Mouse (Mus musculus) kidney, adult 2 months (tissue): ENCODE data around the gene Dcaf1. TPM values are rescaled to one million over a fixed set of nuclear protein-coding genes. Genes with fewer than 3 reads are reported as not detected.

Experiments
- DNase-seq: peaks from one replicate; pipeline ENCODE4 v3.0.0; 2021
- H3K27ac ChIP-seq: fragments of 200-500 bp; 2 replicates; pipeline ENCODE4 v1.5.1; 2012; ENCODE audit warnings: low read depth, low read length, control low read depth, inconsistent platforms; ENCODE audit not compliant: insufficient read depth
- H3K27me3 ChIP-seq: fragments of 200-500 bp; replicated peaks from 2 replicates; pipeline ENCODE4 v1.6.1; 2012; ENCODE audit warnings: mild to moderate bottlenecking, moderate library complexity, low read length, inconsistent platforms; ENCODE audit not compliant: control insufficient read depth, insufficient read depth
- H3K36me3 ChIP-seq: fragments of 200-500 bp; 2 replicates; pipeline ENCODE4 v1.6.1; 2012; ENCODE audit warnings: mild to moderate bottlenecking, moderate library complexity, low read length, inconsistent platforms; ENCODE audit not compliant: control insufficient read depth, insufficient read depth
- H3K4me1 ChIP-seq: fragments of 200-500 bp; 2 replicates; pipeline ENCODE4 v1.6.1; 2011; ENCODE audit warnings: low read length; ENCODE audit not compliant: control insufficient read depth, insufficient read depth
- H3K4me3 ChIP-seq: fragments of 200-500 bp; 2 replicates; pipeline ENCODE4 v1.5.1; 2011; ENCODE audit warnings: mild to moderate bottlenecking, low read depth, low read length, control low read depth; ENCODE audit not compliant: insufficient read depth
- CTCF ChIP-seq: fragments of 200-500 bp; conservative IDR thresholded peaks from 2 replicates; pipeline ENCODE4 v1.5.1; 2011; ENCODE audit warnings: low read depth, mild to moderate bottlenecking, control low read depth, low read length, moderate library complexity, mixed read lengths; ENCODE audit not compliant: insufficient read depth, insufficient read length
- POLR2A ChIP-seq: fragments of 200-500 bp; IDR thresholded peaks from one replicate; pipeline ENCODE4 v1.6.1; 2011; ENCODE audit warnings: low read depth, low read length, control low read depth
- WGBS: fragments of 180-500 bp; shearing (Covaris S2); methylation state at CpG from one replicate; pipeline ENCODE4 v1.1.7; 2018; 5-methylcytosine and 5-hydroxymethylcytosine counted together
- polyA plus RNA-seq: library from polyadenylated mRNA; depleted of rRNA; stranded (reverse); fragments of >200 nt; gene quantifications from 2 replicates; pipeline ENCODE4 v1.2.3, GENCODE M21; 2012

Gene Dcaf1
- polyA plus RNA-seq, 1 experiment, result 14.7 TPM

DNA sequence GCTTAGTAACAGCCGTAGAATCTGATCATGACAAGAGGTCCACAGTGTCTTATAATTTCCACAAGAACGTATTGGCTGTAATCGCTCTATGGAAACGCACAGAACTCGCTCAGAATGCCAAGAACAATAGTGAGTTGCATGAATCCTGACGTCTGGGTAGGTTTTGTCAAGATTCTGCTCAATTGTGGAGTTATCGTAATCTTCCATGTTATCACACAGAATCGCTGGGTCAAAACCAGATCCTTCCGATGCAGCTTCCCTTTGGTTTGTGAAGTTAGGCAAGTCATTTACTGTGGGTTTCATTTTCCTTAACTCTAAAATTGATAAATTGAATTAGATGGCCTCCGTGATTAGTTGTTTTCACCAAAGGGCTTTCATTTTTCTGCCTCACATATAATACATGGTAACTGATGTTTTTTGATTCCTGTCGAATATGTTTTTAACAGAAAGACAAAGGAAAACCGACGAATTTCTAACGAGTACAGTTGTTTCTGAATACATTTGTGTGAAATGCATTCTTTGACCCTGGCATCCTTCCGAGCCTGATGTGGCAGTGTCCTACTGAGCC is 540 bp upstream of the Dcaf1 start:
- no peak for DNase-seq
- H3K27me3 ChIP-seq, result no peaks in the 10 kb centered on the region
- no peak overlapping the region; the same call in 1 of the 2 replicates for H3K27ac ChIP-seq
- no peak for TF ChIP-seq POLR2A
- TF ChIP-seq CTCF, result no peak
- H3K36me3 ChIP-seq, result no peaks in the 10 kb centered on the region
- H3K4me1 ChIP-seq, result peaks cover 3% of the 10 kb centered on the region; the same call in 1 of the 2 replicates
- WGBS, result 36% methylated on average over 15 of the region's 15 CpGs
- H3K4me3 ChIP-seq, result peak overlapping the region; percentile 83

DNA sequence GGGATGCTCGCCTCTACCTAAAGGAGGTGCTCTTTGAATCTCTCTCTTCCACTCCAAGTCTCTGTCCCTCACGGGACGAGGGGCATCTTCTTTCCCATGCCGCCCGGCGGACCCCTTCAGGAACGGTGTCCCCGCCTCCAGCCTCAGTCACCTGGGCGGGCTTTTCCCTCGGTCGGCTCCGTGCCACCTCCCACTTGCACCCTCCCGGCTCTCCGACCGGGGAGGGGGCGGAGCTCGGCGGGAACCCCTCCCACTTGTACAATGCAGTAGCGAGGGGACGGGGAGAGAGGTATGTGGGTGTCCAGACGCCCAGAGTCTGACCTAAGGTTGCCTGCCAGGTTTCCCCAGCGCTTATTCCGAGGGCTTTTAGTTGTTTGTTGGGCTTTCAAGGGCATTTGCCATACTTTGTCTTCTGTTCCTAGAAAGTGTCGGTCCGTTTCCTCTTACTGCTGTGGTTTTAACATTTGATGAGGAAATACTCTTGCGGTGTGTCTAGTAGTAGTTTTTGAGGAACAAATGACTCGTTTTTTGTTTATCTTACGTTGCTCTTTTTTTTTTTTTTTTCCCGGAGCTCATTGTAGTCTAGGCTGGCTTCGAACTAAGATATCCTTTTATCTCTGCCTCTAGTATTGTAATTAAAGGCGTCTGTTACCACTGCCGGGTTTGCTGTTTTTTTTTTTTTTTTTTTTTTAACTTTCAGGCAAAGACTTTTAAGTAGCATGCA is 869 bp downstream of the Dcaf1 start:
- Histone ChIP-seq H3K4me3 (peak overlapping the region; percentile 92), H3K27me3 (no peaks in the 10 kb centered on the region), H3K36me3 (no peaks in the 10 kb centered on the region), H3K4me1 (peaks cover 3% of the 10 kb centered on the region; the same call in 1 of the 2 replicates), H3K27ac (0 out of 2 replicates have a peak overlapping the region, but pooled peaks have one; percentile 54)
- TF ChIP-seq POLR2A (no peak), CTCF (no peak)
- DNase-seq, result peak; percentile 95
- under 1% methylated on average over 32 of the region's 32 CpGs for WGBS

DNA sequence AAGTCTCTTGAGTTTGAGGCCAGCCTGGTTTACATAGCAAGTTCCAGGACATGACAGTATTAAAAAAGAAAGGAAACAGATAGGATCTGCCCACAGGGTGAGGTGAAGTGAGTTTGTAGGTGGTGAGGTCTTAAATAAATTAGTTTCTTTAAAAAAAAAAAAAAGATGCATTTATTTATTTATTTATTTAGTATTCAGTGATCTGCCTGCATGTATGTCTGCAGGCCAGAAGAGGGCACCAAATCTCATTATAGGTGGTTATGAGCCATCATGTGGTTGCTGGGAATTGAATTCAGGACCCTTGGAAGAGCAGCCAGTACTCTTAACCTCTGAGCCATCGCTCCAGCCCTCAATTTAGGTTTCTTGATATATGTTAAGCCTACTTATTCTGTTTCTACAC is 18.9 kb downstream of the Dcaf1 start:
- H3K4me3 ChIP-seq, result no peak overlapping the region
- DNase-seq, result no peak
- 98% methylated on average over 1 of the region's 1 CpGs for WGBS
- no peak overlapping the region for H3K27ac ChIP-seq
- TF ChIP-seq CTCF (0 out of 2 replicates have a peak, but pooled peaks have one; percentile 6), POLR2A (no peak)
- no peaks in the 10 kb centered on the region for H3K4me1 ChIP-seq
- H3K27me3 ChIP-seq, result no peaks in the 10 kb centered on the region
- H3K36me3 ChIP-seq, result peaks cover 5% of the 10 kb centered on the region

DNA sequence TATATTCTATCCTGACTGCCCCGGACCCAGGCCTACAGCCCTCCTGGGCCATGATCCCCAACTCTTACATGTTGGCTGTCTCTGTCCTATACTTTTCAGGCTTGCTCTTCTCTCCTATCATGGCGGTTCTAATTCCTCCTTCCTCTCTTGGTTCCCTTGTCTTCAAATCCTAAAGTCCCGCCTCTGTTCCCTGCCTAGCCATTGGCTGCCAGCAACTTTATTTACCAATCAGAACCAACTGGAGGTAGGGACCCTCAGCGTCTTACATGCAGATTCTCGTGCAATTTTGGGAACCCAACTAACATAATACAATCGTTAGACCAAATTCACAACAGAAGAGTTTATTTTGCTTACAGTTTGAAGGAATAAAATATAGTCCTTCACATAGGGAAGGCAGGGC is 21.1 kb downstream of the Dcaf1 start:
- WGBS, result 95% methylated on average over 6 of the region's 6 CpGs
- DNase-seq, result no peak
- Histone ChIP-seq H3K36me3 (peaks cover 6% of the 10 kb centered on the region), H3K27ac (no peak overlapping the region), H3K4me3 (no peak overlapping the region), H3K27me3 (no peaks in the 10 kb centered on the region), H3K4me1 (no peaks in the 10 kb centered on the region)
- TF ChIP-seq CTCF (no peak), POLR2A (no peak)

DNA sequence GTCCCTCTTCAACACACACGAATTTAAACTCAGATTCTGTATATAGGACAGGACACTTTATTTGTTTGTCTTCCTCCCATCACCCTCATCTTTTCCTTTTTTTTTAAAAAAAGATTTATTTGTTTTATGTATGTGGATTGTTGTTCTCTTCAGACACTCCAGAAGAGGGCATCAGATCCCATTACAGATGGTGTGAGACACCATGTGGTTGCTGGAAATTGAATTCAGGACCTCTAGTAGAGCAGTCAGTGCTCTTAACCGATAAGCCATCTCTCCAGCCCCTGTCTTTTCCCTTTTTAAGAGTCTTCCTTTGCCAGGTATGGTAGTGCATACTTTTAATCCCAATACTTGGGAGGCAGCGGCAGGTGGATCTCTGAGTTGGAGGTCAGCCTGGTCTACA is 35.0 kb downstream of the Dcaf1 start:
- Histone ChIP-seq H3K36me3 (peaks cover 8% of the 10 kb centered on the region), H3K27me3 (no peaks in the 10 kb centered on the region), H3K4me1 (no peaks in the 10 kb centered on the region), H3K27ac (no peak overlapping the region), H3K4me3 (no peak overlapping the region)
- TF ChIP-seq POLR2A (no peak), CTCF (no peak)
- no peak for DNase-seq
- WGBS, result 82% methylated on average over 3 of the region's 3 CpGs

DNA sequence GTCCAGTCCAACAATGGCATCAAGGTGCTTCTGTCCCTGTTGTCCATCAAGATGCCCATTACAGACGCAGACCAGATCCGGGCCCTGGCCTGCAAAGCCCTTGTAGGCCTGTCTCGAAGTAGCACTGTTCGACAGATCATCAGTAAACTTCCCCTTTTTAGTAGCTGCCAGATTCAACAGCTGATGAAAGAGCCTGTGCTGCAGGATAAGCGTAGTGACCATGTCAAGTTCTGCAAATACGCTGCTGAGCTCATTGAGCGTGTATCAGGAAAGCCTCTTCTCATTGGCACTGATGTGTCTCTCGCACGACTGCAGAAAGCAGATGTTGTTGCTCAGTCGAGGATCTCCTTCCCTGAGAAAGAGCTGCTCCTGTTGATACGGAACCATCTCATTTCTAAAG is 36.4 kb downstream of the Dcaf1 start:
- Histone ChIP-seq H3K36me3 (peaks cover 10% of the 10 kb centered on the region), H3K27ac (no peak overlapping the region), H3K4me3 (no peak overlapping the region), H3K4me1 (no peaks in the 10 kb centered on the region), H3K27me3 (no peaks in the 10 kb centered on the region)
- 90% methylated on average over 11 of the region's 11 CpGs for WGBS
- TF ChIP-seq POLR2A (no peak), CTCF (no peak)
- DNase-seq, result no peak

DNA sequence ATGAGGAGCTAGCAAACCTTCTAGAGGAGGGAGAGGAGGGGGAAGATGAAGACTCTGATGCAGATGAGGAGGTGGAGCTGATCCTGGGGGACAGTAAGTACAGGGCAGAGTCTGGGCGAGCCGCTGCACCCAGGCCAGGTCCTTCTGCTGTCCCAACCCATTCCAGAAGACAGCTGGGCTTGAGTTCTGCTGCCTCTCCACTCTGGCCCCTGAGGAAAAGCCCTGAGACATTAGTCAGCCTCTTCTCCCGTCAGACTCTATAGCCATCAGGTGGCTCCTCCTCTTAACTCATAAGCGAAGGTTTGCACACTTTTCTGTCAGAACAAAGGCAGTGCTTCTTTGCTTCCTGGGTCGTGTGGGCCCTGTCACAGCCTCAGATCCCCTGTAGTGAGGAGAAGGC is 52.5 kb downstream of the Dcaf1 start:
- Histone ChIP-seq H3K27ac (no peak overlapping the region), H3K36me3 (peaks cover 5% of the 10 kb centered on the region; the same call in 1 of the 2 replicates), H3K4me1 (no peaks in the 10 kb centered on the region), H3K27me3 (no peaks in the 10 kb centered on the region), H3K4me3 (no peak overlapping the region)
- TF ChIP-seq POLR2A (no peak), CTCF (no peak)
- DNase-seq, result no peak
- WGBS, result 90% methylated on average over 5 of the region's 5 CpGs
